Mouse (Mus musculus) kidney, adult 2 months (tissue): ENCODE data around the gene 3110021N24Rik.

ENCODE experiments used
- CTCF ChIP-seq: fragments of 200-500 bp; conservative IDR thresholded peaks from 2 replicates; pipeline ENCODE4 v1.5.1; 2011; ENCODE audit warnings: low read depth, mild to moderate bottlenecking, control low read depth, low read length, moderate library complexity, mixed read lengths; ENCODE audit not compliant: insufficient read depth, insufficient read length
- POLR2A ChIP-seq: fragments of 200-500 bp; IDR thresholded peaks from one replicate; pipeline ENCODE4 v1.6.1; 2011; ENCODE audit warnings: low read depth, low read length, control low read depth

- TF ChIP-seq CTCF (no peak), POLR2A (no peak)
Observed at GRCm38 (mm10) chr4:108826096-108826495, 106.6 kb downstream of the 3110021N24Rik start.
